Mouse (Mus musculus): ENCODE data around the gene Prkn. TPM values are rescaled to one million over a fixed set of nuclear protein-coding genes. Genes with fewer than 3 reads are reported as not detected.

Gene Prkn
- polyA plus RNA-seq, 1 experiment: not detected

- H3K79me3 ChIP-seq (ENCODE audit: low read depth): no peaks in the 10 kb centered on the region
- H3ac ChIP-seq (ENCODE audit: control insufficient read depth, insufficient read length, low read depth): no peak overlapping the region
- no peaks in the 10 kb centered on the region for H3K27me3 ChIP-seq (ENCODE audit: control insufficient read depth, insufficient read depth, insufficient read length)
- no peak for TF ChIP-seq CTCF (IDR thresholded peaks at IDR 0.05; ENCODE audit: control insufficient read depth, insufficient read depth, insufficient read length)
- no peak for TF ChIP-seq USF1 (IDR thresholded peaks at IDR 0.05; ENCODE audit: low read depth)
- TF ChIP-seq MYOG (IDR thresholded peaks at IDR 0.05; ENCODE audit: control insufficient read depth, extremely low read depth, insufficient read length): no peak
- TF ChIP-seq FOSL1 (IDR thresholded peaks at IDR 0.05; ENCODE audit: insufficient read depth, low read length, poor library complexity, severe bottlenecking): no peak
- no peak for TF ChIP-seq CEBPB (IDR thresholded peaks at IDR 0.05; ENCODE audit: low read depth)
- no peak for TF ChIP-seq MYOD1 (IDR thresholded peaks at IDR 0.05; ENCODE audit: control insufficient read depth, insufficient read length, low read depth)
- TF ChIP-seq MAX (IDR thresholded peaks at IDR 0.05): no peak
- no peak overlapping the region for H3K4me3 ChIP-seq (ENCODE audit: insufficient read depth, poor library complexity, severe bottlenecking)
- H3K79me2 ChIP-seq (ENCODE audit: control insufficient read depth, insufficient read depth): no peaks in the 10 kb centered on the region
- no peaks in the 10 kb centered on the region for H3K36me3 ChIP-seq (ENCODE audit: control insufficient read depth, insufficient read depth)
These were observed 230.8 kb downstream of the Prkn start for GRCm38 (mm10) chr17:11070996-11071395.

DNA sequence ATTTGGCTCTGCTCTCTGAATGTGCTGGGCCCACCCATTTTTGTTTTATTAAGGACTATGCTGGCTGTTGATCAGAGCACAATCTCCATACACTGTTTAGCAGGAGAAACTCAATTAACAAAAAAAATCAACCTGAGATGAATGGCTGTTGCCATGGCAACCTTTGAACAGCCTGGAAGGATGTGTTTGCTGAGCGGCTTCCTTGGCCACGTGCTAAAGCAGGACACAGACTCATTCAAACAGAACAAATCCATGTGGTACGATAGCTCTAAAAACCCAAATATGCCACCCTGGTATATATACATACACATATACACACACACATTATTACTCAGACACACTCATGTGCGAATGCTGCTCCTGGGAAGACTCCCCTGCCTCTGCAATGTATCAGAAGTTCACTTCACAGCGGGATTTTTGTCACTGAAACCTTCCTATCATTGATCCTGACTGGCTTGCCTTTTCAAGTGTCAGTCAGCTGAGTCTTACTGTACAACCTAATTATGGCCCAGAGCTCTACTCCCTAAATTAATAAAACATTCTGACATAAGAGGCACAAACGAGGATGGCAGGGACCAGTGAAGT, 236.2 kb downstream of the Prkn start:
- no peak overlapping the region for H3K4me3 ChIP-seq (ENCODE audit: insufficient read depth, poor library complexity, severe bottlenecking)
- no peak overlapping the region for H3ac ChIP-seq (ENCODE audit: control insufficient read depth, insufficient read length, low read depth)
- no peaks in the 10 kb centered on the region for H3K79me3 ChIP-seq (ENCODE audit: low read depth)
- TF ChIP-seq CTCF (IDR thresholded peaks at IDR 0.05; ENCODE audit: control insufficient read depth, insufficient read depth, insufficient read length) (no peak), MYOG (IDR thresholded peaks at IDR 0.05; ENCODE audit: control insufficient read depth, extremely low read depth, insufficient read length) (no peak), MYOD1 (IDR thresholded peaks at IDR 0.05; ENCODE audit: control insufficient read depth, insufficient read length, low read depth) (no peak), MAX (IDR thresholded peaks at IDR 0.05) (no peak), FOSL1 (IDR thresholded peaks at IDR 0.05; ENCODE audit: insufficient read depth, low read length, poor library complexity, severe bottlenecking) (no peak), USF1 (IDR thresholded peaks at IDR 0.05; ENCODE audit: low read depth) (no peak), CEBPB (IDR thresholded peaks at IDR 0.05; ENCODE audit: low read depth) (no peak)
- H3K27me3 ChIP-seq (ENCODE audit: control insufficient read depth, insufficient read depth, insufficient read length): no peaks in the 10 kb centered on the region
- no peaks in the 10 kb centered on the region for H3K79me2 ChIP-seq (ENCODE audit: control insufficient read depth, insufficient read depth)
- no peaks in the 10 kb centered on the region for H3K36me3 ChIP-seq (ENCODE audit: control insufficient read depth, insufficient read depth)

- no peaks in the 10 kb centered on the region for H3K79me3 ChIP-seq (ENCODE audit: low read depth)
- H3K27me3 ChIP-seq (ENCODE audit: control insufficient read depth, insufficient read depth, insufficient read length): no peaks in the 10 kb centered on the region
- no peak overlapping the region for H3ac ChIP-seq (ENCODE audit: control insufficient read depth, insufficient read length, low read depth)
- H3K36me3 ChIP-seq (ENCODE audit: control insufficient read depth, insufficient read depth): no peaks in the 10 kb centered on the region
- H3K4me3 ChIP-seq (ENCODE audit: insufficient read depth, poor library complexity, severe bottlenecking): no peak overlapping the region
- H3K79me2 ChIP-seq (ENCODE audit: control insufficient read depth, insufficient read depth): no peaks in the 10 kb centered on the region
- TF ChIP-seq CTCF (IDR thresholded peaks at IDR 0.05; ENCODE audit: control insufficient read depth, insufficient read depth, insufficient read length): no peak
These were observed 246.3 kb downstream of the Prkn start for GRCm38 (mm10) chr17:11086492-11086891.

- no peaks in the 10 kb centered on the region for H3K36me3 ChIP-seq (ENCODE audit: control insufficient read depth, insufficient read depth)
- TF ChIP-seq MYOD1 (IDR thresholded peaks at IDR 0.05; ENCODE audit: control insufficient read depth, insufficient read length, low read depth) (no peak), FOSL1 (IDR thresholded peaks at IDR 0.05; ENCODE audit: insufficient read depth, low read length, poor library complexity, severe bottlenecking) (no peak)
- no peaks in the 10 kb centered on the region for H3K27me3 ChIP-seq (ENCODE audit: control insufficient read depth, insufficient read depth, insufficient read length)
- H3K79me3 ChIP-seq (ENCODE audit: low read depth): no peaks in the 10 kb centered on the region
- no peak overlapping the region for H3ac ChIP-seq (ENCODE audit: control insufficient read depth, insufficient read length, low read depth)
- no peaks in the 10 kb centered on the region for H3K79me2 ChIP-seq (ENCODE audit: control insufficient read depth, insufficient read depth)
- H3K4me3 ChIP-seq (ENCODE audit: insufficient read depth, poor library complexity, severe bottlenecking): no peak overlapping the region
These were observed 246.9 kb downstream of the Prkn start for GRCm38 (mm10) chr17:11087088-11087487.

DNA sequence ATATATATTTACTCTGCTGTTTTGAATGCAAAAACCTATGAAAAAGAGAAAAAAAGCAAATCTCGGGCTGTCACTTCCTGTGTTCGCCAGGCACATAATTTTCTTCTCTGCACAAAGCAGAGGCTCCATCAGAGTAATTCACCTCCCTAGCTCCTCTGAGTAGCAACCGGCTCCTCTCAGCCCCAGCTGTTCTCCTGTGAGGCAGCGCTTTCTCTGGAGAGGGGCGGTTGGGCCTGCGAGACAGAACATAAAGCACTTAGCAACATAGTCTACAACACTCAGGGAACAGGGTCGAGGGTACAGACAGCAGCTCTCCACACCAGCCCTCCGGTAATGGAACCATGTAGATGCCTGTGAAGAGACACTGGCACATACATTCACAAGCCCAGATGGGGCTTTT, 247.6 kb downstream of the Prkn start:
- no peaks in the 10 kb centered on the region for H3K79me3 ChIP-seq (ENCODE audit: low read depth)
- no peaks in the 10 kb centered on the region for H3K36me3 ChIP-seq (ENCODE audit: control insufficient read depth, insufficient read depth)
- no peak overlapping the region for H3K4me3 ChIP-seq (ENCODE audit: insufficient read depth, poor library complexity, severe bottlenecking)

DNA sequence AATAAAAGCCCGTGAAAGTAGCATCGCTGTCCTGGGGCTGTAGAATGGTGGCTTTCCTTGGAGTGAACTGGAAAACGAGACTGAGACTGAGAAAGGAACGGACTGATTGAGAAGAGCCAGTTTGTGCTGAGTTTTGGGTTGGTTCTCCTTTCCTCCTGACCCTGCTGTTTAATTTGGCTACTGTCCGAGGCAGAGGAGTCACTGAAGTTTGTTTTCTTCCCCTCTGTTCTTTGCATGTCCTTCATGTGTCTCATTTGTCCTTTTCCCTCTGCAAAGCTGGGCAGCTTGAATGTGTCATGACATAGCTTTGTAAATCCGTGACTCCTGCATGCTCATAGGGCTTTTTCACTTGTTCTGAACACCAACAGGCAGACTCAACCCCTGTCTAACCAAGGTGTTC, 249.2 kb downstream of the Prkn start:
- TF ChIP-seq MAX (IDR thresholded peaks at IDR 0.05): no peak
- no peaks in the 10 kb centered on the region for H3K79me2 ChIP-seq (ENCODE audit: control insufficient read depth, insufficient read depth)
- no peaks in the 10 kb centered on the region for H3K36me3 ChIP-seq (ENCODE audit: control insufficient read depth, insufficient read depth)
- H3ac ChIP-seq (ENCODE audit: control insufficient read depth, insufficient read length, low read depth): no peak overlapping the region
- no peaks in the 10 kb centered on the region for H3K79me3 ChIP-seq (ENCODE audit: low read depth)
- no peaks in the 10 kb centered on the region for H3K27me3 ChIP-seq (ENCODE audit: control insufficient read depth, insufficient read depth, insufficient read length)
- H3K4me3 ChIP-seq (ENCODE audit: insufficient read depth, poor library complexity, severe bottlenecking): no peak overlapping the region

More for the DNA sequence above, 247.6 kb downstream of the Prkn start:
- TF ChIP-seq CTCF (IDR thresholded peaks at IDR 0.05; ENCODE audit: control insufficient read depth, insufficient read depth, insufficient read length): no peak
- TF ChIP-seq MYOD1 (IDR thresholded peaks at IDR 0.05; ENCODE audit: control insufficient read depth, insufficient read length, low read depth): no peak
- TF ChIP-seq FOSL1 (IDR thresholded peaks at IDR 0.05; ENCODE audit: insufficient read depth, low read length, poor library complexity, severe bottlenecking): no peak
- TF ChIP-seq MAX (IDR thresholded peaks at IDR 0.05): no peak
- TF ChIP-seq CEBPB (IDR thresholded peaks at IDR 0.05; ENCODE audit: low read depth): no peak
- no peak for TF ChIP-seq USF1 (IDR thresholded peaks at IDR 0.05; ENCODE audit: low read depth)
- TF ChIP-seq MYOG (IDR thresholded peaks at IDR 0.05; ENCODE audit: control insufficient read depth, extremely low read depth, insufficient read length): no peak
- Histone ChIP-seq H3K27me3 (ENCODE audit: control insufficient read depth, insufficient read depth, insufficient read length) (no peaks in the 10 kb centered on the region), H3ac (ENCODE audit: control insufficient read depth, insufficient read length, low read depth) (no peak overlapping the region), H3K79me2 (ENCODE audit: control insufficient read depth, insufficient read depth) (no peaks in the 10 kb centered on the region)
